Mouse (Mus musculus): Measurements from ENCODE around the gene Nfxl1.

DNA sequence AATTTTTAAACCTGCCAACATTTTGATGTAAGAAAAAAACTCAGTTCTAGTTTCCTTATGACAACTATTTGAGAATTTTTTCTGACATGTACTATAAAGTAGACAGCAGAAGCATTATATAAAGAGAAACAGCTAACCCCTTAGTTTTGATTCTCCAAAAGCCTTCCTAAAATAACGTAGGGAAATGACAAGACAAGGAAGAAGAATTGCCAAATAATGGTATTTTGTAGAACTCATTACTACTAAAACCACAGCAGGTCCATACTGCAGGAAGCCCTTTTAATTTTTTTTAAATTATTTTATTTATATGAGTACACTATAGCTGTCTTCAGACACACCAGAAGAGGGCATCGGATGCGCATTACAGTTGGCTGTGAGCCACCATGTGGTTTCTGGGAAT, 8.3 kb downstream of the Nfxl1 start:
- TF ChIP-seq GATA1 (IDR thresholded peaks at IDR 0.05; ENCODE audit: low read length) = no peak
- TF ChIP-seq TAL1 (IDR thresholded peaks at IDR 0.05; ENCODE audit: low read length) = no peak

Measured in erythroblast, embryonic 14.5 days (primary cell).